Mouse (Mus musculus) heart, embryonic 10.5 days (tissue): Measurements from ENCODE around the gene Cpne8. TPM values are rescaled to one million over a fixed set of nuclear protein-coding genes. Genes with fewer than 3 reads are reported as not detected.
A peak's percentile ranks its signal among the peaks of the same experiment; 100 is the strongest.

ENCODE experiments used
- DNase-seq: peaks from one replicate; pipeline ENCODE4 v3.0.0-alpha.2; 2017; ENCODE audit warnings: low spot score
- H3K27ac ChIP-seq: fragments of 300-500 bp; sonication (generic); 2 replicates; pipeline ENCODE4 v1.5.1; 2016; ENCODE audit warnings: mild to moderate bottlenecking
- H3K27me3 ChIP-seq: fragments of 300-500 bp; sonication (generic); 2 replicates; pipeline ENCODE4 v1.6.1; 2016; ENCODE audit warnings: mild to moderate bottlenecking; ENCODE audit not compliant: poor library complexity, insufficient read depth, severe bottlenecking
- H3K36me3 ChIP-seq: fragments of 300-500 bp; sonication (generic); 2 replicates; pipeline ENCODE4 v1.6.1; 2016; ENCODE audit warnings: mild to moderate bottlenecking, moderate library complexity
- H3K4me1 ChIP-seq: fragments of 300-500 bp; sonication (generic); 2 replicates; pipeline ENCODE4 v1.6.1; 2016; ENCODE audit warnings: mild to moderate bottlenecking
- H3K4me3 ChIP-seq: fragments of 300-500 bp; sonication (generic); 2 replicates; pipeline ENCODE4 v1.5.1; 2016; ENCODE audit warnings: mild to moderate bottlenecking, moderate library complexity
- H3K9me3 ChIP-seq: fragments of 300-500 bp; sonication (generic); 2 replicates; pipeline ENCODE4 v1.6.1; 2016; ENCODE audit warnings: mild to moderate bottlenecking, moderate library complexity
- WGBS: fragments of 180-500 bp; shearing (Covaris S2); methylation state at CpG from one replicate; pipeline ENCODE4 v1.1.7; 2016; 5-methylcytosine and 5-hydroxymethylcytosine counted together
- polyA plus RNA-seq: library from polyadenylated mRNA; unstranded; fragments of >200 nt; fragmentation: Nextera tagmentation; extraction: Ambion mirVana; gene quantifications from 2 replicates; pipeline ENCODE4 v1.2.1, GENCODE M21; 2016

Gene Cpne8
- 2.1 and 3.2 TPM in 2 replicates for polyA plus RNA-seq

GRCm38 (mm10) chr15:90678985-90679759 is at the start of gene Cpne8:
Gene Cpne8, minus strand, starts transcription at chr15:90679432.
- Histone ChIP-seq H3K4me3 (peak within 1 kb of the TSS; percentile 77), H3K27me3 (peaks cover 12% of the 10 kb centered on the region), H3K27ac (peak within 1 kb of the TSS; percentile 74), H3K9me3 (no peaks in the 10 kb centered on the region), H3K4me1 (peaks cover 12% of the 10 kb centered on the region; the same call in 1 of the 2 replicates), H3K36me3 (no peaks in the 10 kb centered on the region)
- DNase-seq = no peak
- WGBS = under 1% methylated on average over 56 of the region's 56 CpGs

DNA sequence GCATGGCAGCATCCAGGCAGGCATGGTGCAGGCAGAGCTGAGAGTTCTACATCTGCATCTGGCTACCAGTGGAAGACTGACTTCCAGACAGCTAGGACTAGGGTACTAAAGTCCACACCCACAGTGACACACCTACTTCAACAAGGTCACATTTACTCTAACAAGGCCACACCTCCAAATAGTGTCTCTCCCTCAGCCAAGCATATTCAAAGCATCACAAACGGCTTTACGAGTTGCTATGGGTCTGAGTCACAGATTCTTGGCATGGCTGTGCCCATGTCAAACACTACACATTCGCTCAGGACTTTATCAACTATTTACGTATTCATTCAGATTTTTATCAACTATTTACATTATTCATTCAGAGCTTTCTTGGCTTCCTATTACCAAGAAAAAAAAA is 38.5 kb upstream of the Cpne8 start:
- no peak for DNase-seq
- H3K9me3 ChIP-seq = no peaks in the 10 kb centered on the region
- H3K27me3 ChIP-seq = no peaks in the 10 kb centered on the region
- no peak overlapping the region for H3K4me3 ChIP-seq
- H3K27ac ChIP-seq = no peak overlapping the region
- H3K36me3 ChIP-seq = no peaks in the 10 kb centered on the region
- no peaks in the 10 kb centered on the region for H3K4me1 ChIP-seq
- WGBS = 82% methylated on average over 4 of the region's 4 CpGs

DNA sequence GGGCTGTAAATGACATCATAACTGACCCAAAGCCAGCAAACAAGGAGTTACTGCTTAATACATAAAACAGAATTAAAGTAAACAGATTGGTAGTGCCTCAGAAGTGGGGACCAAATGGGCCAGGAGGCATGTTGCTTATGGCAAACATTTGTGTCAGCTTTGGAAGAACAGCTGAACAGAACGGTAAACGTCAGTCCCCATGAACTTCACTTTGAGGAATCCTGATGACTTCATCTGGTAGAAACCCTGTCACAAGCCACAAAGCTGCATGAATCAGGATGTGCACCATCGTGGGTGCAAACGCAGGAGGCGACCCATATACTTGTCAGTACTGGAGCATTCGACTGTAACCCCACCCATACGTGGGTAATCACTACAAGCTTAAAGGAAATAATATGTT is 30.1 kb upstream of the Cpne8 start:
- no peak for DNase-seq
- Histone ChIP-seq H3K4me3 (no peak overlapping the region), H3K9me3 (no peaks in the 10 kb centered on the region), H3K4me1 (no peaks in the 10 kb centered on the region), H3K27me3 (no peaks in the 10 kb centered on the region), H3K27ac (no peak overlapping the region), H3K36me3 (no peaks in the 10 kb centered on the region)
- WGBS = 80% methylated on average over 7 of the region's 7 CpGs

DNA sequence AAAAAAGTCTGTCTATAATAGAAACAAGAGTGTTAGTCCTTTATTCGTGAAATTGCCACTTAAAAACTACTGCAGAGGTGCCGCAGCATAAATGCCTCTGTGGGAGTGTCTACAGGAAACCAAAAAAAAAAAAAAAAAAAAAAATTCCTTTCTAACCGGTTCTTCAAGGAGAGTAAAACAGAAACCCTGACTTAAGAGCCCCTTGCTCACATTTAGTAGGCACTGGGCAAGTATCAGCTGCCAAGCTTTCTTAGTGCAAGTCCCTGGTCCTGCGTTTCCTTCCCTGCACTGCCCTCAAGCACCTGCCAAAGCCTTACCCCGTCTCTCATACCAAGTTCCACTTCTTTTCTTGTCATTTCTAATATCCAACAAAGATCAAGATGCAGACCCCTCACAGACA is 25.1 kb upstream of the Cpne8 start:
- Histone ChIP-seq H3K27me3 (no peaks in the 10 kb centered on the region), H3K4me1 (no peaks in the 10 kb centered on the region), H3K9me3 (no peaks in the 10 kb centered on the region), H3K27ac (no peak overlapping the region), H3K36me3 (no peaks in the 10 kb centered on the region), H3K4me3 (no peak overlapping the region)
- no peak for DNase-seq
- WGBS = 71% methylated on average over 5 of the region's 5 CpGs

DNA sequence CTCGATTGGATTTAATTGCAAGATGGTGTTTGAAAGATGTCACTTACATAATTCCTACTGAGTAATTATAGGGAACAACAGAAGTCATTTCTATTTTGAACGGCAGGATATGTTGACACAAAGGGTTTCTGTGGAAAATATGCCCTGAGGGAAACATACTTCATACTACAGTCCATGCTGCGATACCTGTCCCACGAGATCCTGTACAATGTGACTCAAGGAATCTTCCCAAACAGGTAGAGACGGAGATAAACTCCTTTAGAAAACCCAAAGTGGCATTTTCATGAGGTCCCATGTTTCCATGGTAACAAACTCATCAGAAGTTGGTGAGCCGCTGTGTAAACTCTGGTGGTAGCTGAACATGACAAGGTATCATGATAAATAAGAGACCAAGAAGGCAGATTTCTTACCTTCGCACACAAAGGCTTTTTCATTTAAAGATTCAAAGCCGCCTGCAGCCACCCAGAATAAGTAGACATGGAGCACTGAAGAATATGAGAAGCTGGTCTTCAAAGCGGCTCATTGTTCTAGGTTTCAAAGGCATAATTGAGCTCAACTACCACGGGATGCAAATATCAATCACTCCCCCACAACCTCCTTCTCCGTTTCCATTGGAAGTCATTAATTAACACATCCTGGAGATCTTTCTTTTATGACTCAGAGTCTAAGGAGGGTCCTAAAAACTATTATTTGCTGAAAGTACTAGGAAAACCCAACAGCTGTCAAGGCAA is 24.4 kb upstream of the Cpne8 start:
- H3K36me3 ChIP-seq = no peaks in the 10 kb centered on the region
- DNase-seq = no peak
- no peaks in the 10 kb centered on the region for H3K4me1 ChIP-seq
- H3K9me3 ChIP-seq = no peaks in the 10 kb centered on the region
- 82% methylated on average over 11 of the region's 11 CpGs for WGBS
- H3K27ac ChIP-seq = no peak overlapping the region
- no peaks in the 10 kb centered on the region for H3K27me3 ChIP-seq
- H3K4me3 ChIP-seq = no peak overlapping the region

DNA sequence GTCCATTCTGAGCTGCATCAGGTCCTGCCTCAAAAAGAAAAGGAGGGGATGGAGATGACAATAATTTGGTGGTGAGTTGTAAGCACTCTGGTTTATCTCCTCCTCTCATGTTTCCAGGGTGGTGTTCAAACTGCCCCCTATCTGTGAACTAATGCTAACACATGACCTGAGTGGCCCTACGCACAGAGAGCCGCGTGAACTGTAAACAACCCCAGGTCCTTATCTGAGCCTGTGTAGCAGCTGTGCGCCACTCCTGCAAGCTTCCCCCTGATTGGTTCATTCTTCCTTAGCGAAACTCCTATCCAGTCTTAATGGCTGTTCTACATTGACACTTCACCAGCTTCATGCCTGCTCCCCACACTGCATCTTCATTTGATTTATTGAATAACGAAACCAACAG is 7.5 kb upstream of the Cpne8 start:
- Histone ChIP-seq H3K27ac (no peak overlapping the region), H3K36me3 (no peaks in the 10 kb centered on the region), H3K9me3 (no peaks in the 10 kb centered on the region), H3K27me3 (no peaks in the 10 kb centered on the region), H3K4me1 (no peaks in the 10 kb centered on the region), H3K4me3 (no peak overlapping the region)
- DNase-seq = no peak
- WGBS = 73% methylated on average over 6 of the region's 6 CpGs

DNA sequence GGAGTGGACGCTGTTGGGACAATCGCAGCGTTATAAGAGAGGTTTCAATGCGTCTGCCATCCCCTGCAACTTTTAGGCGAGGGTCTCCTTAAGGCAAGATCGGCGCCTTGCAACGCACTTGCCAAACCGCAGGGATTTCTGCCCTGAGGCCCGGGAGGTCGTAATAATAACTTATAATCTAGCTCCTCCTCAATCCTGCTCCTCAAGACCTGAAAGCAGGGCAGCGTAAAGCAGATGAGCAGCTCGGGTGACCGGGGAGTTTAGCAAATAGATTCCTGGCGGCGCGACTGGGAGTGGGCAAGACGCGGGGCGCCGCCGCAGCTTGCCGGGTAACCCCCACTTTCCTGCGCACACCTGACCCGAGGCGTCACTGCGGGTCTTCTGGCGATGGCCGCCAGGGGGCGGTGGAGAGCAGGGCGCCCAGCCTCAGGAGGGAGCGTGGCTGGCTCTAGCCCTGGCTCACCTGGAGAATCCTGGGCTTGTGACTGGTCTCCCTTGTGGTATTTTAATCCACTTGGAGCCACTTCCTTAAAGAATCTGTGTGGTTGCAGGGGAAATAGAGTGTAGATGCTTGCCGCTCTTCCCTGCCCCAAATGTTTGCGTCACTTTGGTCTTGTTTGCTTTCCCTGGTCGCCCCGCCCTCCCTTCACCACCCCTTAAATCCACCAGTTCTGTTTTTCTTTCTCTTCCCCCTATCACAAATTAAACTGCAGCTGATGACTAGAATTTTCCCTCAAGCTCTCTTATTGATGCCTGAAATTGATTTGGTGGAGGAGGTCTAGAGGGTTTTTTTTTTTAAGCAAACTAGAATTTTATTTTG is 738 bp upstream of the Cpne8 start:
- Histone ChIP-seq H3K9me3 (no peaks in the 10 kb centered on the region), H3K27ac (peak overlapping the region; percentile 74; the same call in 1 of the 2 replicates), H3K27me3 (peaks cover 12% of the 10 kb centered on the region), H3K4me3 (peak overlapping the region; percentile 77), H3K36me3 (no peaks in the 10 kb centered on the region), H3K4me1 (peaks cover 12% of the 10 kb centered on the region; the same call in 1 of the 2 replicates)
- 3% methylated on average over 36 of the region's 36 CpGs for WGBS
- no peak for DNase-seq

GRCm38 (mm10) chr15:90678488-90678887 is 744 bp downstream of the Cpne8 start:
- Histone ChIP-seq H3K9me3 (no peaks in the 10 kb centered on the region), H3K4me1 (peaks cover 12% of the 10 kb centered on the region; the same call in 1 of the 2 replicates), H3K4me3 (peak overlapping the region; percentile 77), H3K27ac (no peak overlapping the region), H3K27me3 (peaks cover 12% of the 10 kb centered on the region), H3K36me3 (no peaks in the 10 kb centered on the region)
- 2% methylated on average over 19 of the region's 19 CpGs for WGBS
- DNase-seq = no peak

DNA sequence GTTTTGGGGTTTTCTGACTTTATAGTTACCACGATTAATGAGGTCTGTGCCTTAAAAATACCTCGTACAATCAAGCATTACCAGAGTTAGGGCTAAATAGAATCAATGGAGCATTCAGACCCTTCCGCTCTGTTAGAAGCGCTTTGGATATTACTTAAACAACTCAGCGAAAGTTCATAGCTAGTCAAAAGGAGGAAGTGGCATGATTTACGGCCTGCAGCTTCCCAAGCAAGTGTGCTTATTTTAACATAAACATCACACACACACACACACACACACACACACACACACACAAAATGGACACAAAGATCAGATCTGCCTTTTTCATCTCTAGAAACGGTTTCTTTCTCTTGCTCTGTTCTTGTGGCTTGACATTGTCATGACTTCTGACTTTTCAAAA is 9.7 kb downstream of the Cpne8 start:
- no peak for DNase-seq
- Histone ChIP-seq H3K27ac (no peak overlapping the region), H3K27me3 (no peaks in the 10 kb centered on the region), H3K36me3 (no peaks in the 10 kb centered on the region), H3K4me1 (no peaks in the 10 kb centered on the region), H3K4me3 (no peak overlapping the region), H3K9me3 (no peaks in the 10 kb centered on the region)
- 81% methylated on average over 7 of the region's 7 CpGs for WGBS

GRCm38 (mm10) chr15:90666893-90667292 is 12.3 kb downstream of the Cpne8 start:
- H3K4me3 ChIP-seq = no peak overlapping the region
- 81% methylated on average over 6 of the region's 6 CpGs for WGBS
- H3K9me3 ChIP-seq = no peaks in the 10 kb centered on the region
- H3K4me1 ChIP-seq = no peaks in the 10 kb centered on the region
- H3K36me3 ChIP-seq = no peaks in the 10 kb centered on the region
- no peaks in the 10 kb centered on the region for H3K27me3 ChIP-seq
- no peak for DNase-seq
- no peak overlapping the region for H3K27ac ChIP-seq

DNA sequence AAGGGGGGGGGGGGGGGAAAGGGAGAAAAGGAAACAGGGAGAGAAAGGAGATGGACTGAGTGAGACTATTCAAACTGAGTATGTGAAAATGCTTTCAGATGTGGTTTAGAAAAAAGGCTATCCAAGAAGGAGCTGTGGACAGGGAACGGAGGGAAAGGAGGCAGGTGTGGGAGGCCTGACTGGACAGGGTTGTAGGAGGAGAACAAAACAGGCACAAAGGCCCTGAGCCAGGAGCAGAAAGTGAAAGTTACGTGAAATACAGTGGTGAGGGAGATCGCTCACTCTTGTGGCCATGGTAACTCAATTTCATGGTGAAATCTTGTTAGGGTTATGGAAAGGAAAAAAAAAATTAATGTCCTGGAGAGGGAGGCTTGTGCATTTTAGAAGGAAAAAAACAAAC is 14.6 kb downstream of the Cpne8 start:
- Histone ChIP-seq H3K27ac (no peak overlapping the region), H3K4me3 (no peak overlapping the region), H3K4me1 (no peaks in the 10 kb centered on the region), H3K36me3 (no peaks in the 10 kb centered on the region), H3K9me3 (no peaks in the 10 kb centered on the region), H3K27me3 (no peaks in the 10 kb centered on the region)
- no peak for DNase-seq
- 84% methylated on average over 3 of the region's 3 CpGs for WGBS

DNA sequence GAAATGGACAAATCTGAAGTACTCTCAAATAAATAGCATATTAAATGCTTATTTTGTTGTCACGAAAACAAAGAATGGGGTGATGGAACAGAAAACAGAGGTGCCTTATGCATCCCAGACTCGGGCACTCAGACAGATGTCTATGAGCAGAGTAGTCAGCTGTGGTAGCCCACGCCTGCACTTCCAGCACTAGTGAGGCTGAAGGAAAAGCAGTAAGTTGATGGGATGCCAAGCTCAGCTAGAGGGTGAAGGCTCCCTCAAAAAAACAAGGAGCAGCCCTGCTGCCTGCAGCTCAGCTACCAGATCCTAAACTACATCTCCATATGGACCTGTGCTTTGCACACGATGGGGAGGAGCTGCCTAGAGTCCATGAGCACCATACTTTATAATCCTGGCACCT is 15.6 kb downstream of the Cpne8 start:
- Histone ChIP-seq H3K27me3 (no peaks in the 10 kb centered on the region), H3K36me3 (no peaks in the 10 kb centered on the region), H3K4me1 (no peaks in the 10 kb centered on the region), H3K4me3 (no peak overlapping the region), H3K27ac (no peak overlapping the region), H3K9me3 (no peaks in the 10 kb centered on the region)
- DNase-seq = no peak
- WGBS = 81% methylated on average over 4 of the region's 4 CpGs

GRCm38 (mm10) chr15:90660723-90661122 is 18.5 kb downstream of the Cpne8 start:
- H3K27me3 ChIP-seq = no peaks in the 10 kb centered on the region
- no peaks in the 10 kb centered on the region for H3K4me1 ChIP-seq
- WGBS = 92% methylated on average over 3 of the region's 3 CpGs
- DNase-seq = no peak
- no peak overlapping the region for H3K27ac ChIP-seq
- H3K36me3 ChIP-seq = no peaks in the 10 kb centered on the region
- no peak overlapping the region for H3K4me3 ChIP-seq
- no peaks in the 10 kb centered on the region for H3K9me3 ChIP-seq
